Mouse (Mus musculus): ENCODE data around the gene Emilin1.
"Not testable (repeated sequence)": the region's sequence is repeated elsewhere in the genome, so short reads cannot be mapped to it uniquely, and the experiment has no call there.

Gene Emilin1

GRCm38 (mm10) chr5:30913060-30913841 lies at the start of gene Emilin1:
TSS of gene Emilin1 (plus strand) at chr5:30913402.
- DNase-seq, result no peak

DNA sequence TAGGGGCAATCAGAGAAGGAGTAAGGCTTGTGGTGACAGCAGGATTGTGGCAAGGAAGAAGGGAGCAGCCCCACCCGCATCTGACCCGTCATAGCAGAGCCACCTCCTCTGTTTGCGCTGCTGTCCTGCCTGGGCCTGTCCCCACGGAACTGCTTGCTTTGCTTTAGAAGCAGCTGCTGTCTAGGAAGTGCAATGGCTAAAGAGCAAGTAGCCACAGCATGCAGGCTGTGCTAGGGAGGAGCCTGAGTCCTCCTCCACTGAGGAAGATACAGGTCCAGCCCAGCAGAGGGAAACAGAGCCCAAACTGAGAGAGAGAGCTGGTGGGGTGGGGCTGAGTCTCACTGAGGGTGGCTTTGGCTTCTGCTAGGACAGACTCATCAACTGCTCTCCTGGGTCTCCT lies 49.4 kb upstream of the Emilin1 start:
- no peak for DNase-seq

DNA sequence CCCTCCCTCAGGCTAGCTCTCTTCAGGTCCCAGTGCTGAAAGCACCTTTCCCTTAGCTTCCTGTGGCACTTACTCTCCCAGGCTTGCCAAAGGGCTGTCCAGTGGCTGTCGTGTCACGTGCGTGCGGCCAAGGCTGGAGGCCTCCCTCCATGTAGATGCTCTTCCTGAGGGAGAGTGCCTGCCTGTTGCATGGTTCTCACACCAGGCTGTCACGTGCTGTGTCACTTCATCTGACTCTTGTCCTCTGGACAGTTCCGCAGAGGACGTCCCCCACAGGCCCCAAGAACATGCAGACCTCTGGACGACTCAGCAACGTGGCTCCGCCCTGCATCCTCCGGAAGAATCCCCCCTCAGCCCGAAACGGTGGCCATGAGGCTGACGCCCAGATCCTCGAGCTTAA lies 48.9 kb upstream of the Emilin1 start:
- no peak for DNase-seq

- no peak for DNase-seq
Measured at GRCm38 (mm10) chr5:30866871-30867270, 46.3 kb upstream of the Emilin1 start.

- DNase-seq, result no peak
Measured at GRCm38 (mm10) chr5:30867712-30868111, 45.5 kb upstream of the Emilin1 start, which contains the start of gene Tmem214. TSS of gene Tmem214 (plus strand) at chr5:30868012.

- no peak for DNase-seq
Measured at GRCm38 (mm10) chr5:30868981-30869380, 44.2 kb upstream of the Emilin1 start.

DNA sequence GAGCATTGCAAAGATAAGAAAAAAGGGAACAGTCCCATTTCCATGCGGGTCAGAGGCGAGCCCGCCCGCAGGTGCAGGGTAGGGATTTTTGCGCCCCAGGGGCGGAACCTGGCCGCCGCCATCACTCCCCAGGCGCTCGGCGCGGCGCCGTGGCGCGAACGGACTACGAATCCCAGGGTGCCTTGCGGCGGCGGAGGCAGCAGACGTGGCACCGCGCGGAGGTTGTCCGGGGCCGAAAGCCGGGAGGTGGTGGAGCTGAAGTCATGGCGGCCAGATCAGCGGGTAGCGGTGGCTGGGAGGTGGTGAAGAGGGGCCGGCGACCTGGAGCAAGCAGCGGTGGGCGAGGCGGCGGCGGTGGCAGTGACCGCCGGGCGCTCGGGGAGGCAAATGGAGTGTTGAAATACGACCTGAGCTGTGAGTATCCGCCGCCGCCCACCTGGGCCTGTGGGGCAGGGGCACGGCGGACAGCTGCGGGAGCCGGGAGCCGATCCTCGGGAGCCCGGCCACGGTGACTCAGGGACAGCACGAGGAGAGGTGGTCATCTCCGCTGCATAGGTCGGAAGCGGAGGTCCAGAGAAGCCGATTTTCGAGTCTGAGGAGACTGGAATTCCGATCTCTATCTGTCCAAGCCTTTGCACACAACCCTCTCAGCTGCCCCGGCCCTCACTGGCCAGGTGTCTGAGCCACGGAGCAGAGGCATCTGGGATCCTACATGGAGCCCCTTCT lies 43.6 kb upstream of the Emilin1 start:
- DNase-seq, result peak; percentile 93

DNA sequence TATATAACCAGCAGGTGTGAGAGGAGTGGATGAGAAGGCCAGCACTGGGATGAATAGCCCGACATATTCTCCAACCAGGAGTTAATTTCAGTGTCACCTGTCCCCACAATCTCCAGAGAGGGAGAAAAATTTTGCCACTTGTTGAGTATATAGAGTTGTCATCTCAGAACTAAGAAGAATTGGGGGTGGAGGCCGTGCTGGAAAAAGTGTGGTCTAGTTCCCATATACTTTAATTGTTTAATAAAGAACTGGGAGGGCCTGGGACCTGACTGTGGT lies 43.1 kb upstream of the Emilin1 start:
- DNase-seq, result no peak

DNA sequence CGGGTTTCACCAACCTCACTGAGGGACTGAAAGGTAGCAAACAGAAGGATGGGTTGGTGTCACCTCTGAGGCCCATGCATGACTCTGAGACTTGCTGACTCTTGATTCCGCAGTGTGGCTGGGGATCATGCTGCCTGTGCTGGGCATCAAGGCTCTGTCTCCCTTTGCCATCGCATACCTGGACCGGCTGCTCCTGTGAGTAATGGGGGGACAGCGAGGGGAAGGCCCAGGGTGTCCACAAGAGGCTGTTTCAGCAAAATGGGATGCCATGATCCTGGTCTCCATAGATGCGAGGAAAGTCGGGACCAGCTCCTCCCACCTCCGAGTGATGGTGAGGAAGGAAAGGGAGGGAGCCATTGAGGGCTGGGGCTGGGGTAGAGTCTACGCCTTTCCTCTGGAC lies 40.6 kb upstream of the Emilin1 start:
- DNase-seq, result no peak

DNA sequence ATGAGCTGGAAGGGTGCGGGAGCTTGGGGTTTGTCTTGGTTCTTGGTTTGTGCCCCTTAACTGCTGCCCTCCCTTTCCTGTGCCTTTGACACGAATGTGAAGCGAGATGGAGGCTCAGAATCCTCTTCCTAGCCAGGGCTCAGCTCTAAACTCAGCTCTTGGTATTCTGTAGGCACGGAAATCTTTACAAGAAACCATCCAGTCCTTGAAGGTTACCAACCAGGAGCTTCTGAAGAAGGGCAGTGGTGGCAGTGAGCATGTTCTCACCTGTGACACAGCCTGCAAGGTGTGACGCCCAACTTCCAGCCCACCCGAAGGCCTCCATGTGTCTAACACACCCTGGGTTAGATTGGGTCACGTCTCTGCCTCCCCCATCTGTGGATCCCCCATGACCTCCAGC lies 38.8 kb upstream of the Emilin1 start:
- no peak for DNase-seq

DNA sequence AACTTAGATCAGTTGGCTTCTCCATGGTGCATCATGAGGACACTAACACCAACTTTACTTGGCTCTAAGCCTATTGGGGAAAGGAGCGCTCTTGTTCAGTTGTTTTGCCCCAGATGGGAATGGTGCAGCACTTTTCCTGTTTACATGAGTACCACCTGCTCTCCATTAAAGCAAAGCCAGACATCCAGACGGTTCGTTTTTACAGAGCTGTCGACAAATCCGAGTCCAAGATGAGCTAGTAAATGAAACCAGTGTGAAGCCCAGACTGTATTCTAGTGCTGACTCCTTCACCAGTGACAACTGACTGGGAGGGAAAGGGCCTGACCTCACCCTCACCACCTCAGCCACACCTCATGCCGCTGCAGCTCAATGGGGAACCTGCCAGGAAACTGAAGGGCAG lies 34.6 kb upstream of the Emilin1 start:
- DNase-seq, result no peak

DNA sequence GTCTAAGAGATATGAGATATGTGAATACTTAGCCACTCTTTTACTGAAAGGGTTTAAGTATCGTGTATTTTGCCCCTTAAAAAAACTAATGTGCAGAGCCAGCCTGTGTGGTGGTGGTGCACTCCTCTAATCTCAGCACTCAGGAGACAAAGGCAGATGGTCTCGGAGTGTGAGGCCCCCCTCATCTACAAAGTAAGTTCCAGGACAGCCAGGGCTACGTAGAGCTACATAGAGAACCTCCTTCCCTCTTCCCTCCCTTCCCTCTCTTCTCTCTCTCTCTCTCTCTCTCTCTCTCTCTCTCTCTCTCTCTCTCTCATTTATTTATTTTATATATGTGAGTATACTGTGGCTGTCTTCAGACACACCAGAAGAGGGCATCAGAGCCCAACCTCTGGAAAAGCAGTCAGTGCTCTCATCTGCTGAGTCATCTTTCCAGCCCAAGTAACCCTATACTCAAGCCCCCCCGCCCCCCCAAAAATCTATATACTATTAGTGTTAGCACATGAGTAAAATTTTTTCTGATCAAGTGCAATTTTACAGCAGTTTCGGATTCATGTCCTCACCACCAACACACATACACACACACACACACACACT lies 33.8 kb upstream of the Emilin1 start:
- no peak for DNase-seq

DNA sequence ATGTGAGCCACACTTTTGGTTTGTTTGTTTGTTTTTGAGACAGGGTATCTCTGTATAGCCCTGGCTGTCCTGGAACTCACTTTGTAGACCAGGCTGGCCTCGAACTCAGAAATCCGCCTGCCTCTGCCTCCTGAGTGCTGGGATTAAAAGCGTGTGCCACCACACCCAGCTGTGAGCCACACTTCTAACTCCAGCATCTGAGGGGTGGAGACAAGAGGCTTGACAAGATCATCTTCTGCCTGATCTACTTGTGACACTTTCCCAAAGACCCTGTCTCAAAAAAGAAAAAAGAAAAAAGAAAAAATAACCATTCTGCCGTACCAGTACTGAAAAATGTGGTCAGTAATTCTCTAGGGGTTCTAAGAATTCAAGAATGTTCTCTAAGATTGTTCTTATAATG lies 31.4 kb upstream of the Emilin1 start:
- not testable (repeated sequence) for DNase-seq

DNA sequence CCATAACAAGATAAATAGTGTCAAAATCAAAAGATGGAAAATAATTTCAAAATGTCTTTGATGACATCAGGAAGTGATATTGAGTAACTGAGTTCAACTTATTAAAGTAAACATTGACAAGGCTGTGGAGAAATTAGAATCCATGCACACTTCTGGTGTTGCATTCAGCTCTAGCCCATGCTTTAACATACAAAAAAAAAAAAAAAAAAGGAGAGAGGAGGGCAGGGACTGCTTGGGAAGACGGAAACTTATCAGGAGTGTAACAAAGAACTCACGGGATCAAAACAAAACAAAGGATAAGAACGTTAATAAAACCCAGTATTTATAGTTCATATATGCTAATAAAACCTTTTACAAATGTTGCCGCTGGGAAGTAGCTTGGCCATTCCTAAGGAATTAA lies 27.0 kb upstream of the Emilin1 start:
- no peak for DNase-seq

DNA sequence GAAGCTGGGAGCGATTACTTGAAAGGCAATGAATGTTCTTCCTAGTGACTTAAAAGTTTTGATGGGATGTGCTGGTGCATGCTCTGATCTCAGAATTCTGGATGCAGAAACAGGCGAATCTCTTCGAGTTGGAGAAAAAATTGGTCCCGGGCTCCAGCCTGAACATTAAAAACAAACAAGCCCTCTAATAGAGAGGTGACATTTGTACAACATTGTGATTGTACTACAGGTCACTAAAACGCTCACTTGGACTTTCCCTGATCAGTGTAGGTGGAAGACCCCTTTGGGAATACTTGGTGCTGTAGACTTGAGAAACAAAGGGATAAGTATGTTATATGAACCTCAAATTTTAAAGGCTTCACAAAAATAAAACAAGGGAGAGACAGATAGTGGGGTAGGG lies 26.5 kb upstream of the Emilin1 start:
- no peak for DNase-seq

GRCm38 (mm10) chr5:30887331-30887761 lies 25.9 kb upstream of the Emilin1 start:
- DNase-seq, result no peak

- DNase-seq, result peak; percentile 96
Measured at GRCm38 (mm10) chr5:30887858-30888336, 25.3 kb upstream of the Emilin1 start.

- peak; percentile 96 for DNase-seq
Measured at GRCm38 (mm10) chr5:30888337-30889087, 24.7 kb upstream of the Emilin1 start, which contains the start of gene Agbl5. TSS of gene Agbl5 (plus strand) at chr5:30888694.

DNA sequence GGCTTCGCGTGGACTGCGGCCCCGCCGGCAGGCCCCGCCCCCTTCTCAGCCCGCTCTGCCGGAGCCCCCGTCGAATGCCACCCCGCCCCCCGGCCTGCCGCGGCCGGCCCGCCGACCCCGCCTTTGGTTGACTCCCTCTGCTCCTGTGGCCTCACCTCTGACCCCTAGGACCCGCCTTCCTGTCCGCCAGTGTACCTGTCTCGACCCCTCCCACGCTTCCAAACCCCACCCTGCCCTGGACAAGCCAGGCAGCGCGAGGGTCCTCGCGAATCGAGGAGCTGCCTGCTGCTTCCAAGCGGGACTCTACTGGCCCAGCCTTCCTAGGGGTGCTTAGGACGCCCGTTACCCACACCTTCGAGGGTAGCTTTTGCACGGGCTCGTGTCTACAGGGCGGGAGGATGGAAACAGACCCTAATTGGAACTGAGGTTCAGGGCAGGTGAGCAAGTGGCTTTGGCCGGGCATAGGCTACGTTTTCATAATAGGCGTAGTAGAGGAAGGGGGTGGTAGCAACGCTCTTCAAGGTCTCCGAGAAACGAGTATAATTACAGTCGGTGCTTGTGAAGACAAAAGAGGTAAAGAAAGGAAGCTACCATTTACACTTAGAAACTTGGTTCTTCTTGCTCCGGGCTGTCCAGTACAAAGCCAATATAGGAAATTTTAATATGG lies 24.0 kb upstream of the Emilin1 start:
- no peak for DNase-seq

DNA sequence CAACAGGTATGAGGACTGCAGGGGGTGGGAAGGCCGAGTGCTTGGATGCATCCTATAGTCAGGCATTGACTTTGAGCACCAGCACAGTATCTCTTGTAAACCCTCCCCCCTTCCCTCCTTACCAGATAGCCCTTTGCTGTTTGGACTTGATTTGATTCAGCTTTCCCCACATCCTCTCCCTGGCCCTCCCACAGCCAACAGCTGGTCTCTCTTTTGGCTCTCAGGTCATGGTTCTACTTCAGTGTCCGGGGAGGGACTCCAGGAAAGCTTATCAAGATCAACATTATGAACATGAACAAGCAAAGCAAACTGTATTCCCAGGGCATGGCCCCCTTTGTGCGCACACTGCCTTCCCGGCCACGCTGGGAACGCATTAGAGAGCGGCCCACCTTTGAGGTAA lies 22.8 kb upstream of the Emilin1 start:
- DNase-seq, result no peak

DNA sequence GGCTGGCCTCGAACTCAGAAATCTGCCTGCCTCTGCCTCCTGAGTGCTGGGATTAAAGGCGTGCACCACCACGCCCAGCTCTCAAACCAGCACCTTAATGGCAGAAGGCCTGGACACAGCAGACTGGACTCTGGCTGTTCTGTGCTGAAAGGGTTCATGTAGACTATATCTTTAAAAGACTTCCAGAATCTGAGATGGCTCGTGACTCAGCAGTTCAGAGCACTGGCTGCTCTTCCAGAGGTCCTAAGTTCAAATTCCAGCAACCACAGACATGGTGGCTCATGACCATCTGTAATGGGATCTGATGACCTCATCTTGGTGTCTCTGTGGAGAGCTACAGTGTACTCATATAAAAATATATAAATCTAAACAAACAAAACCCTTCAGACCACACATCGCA lies 11.3 kb upstream of the Emilin1 start:
- DNase-seq, result no peak

- DNase-seq, result peak; percentile 98
Measured at GRCm38 (mm10) chr5:30907413-30908059, 5.7 kb upstream of the Emilin1 start, which contains the start of gene Ost4. TSS of gene Ost4 (minus strand) at chr5:30907788.

All from kidney, adult 18-20 months (tissue).